Mouse (Mus musculus) limb, embryonic 14.5 days (tissue): ENCODE measurements around the gene Gpkow. TPM values are rescaled to one million over a fixed set of nuclear protein-coding genes. Genes with fewer than 3 reads are reported as not detected.

ENCODE experiments used
- ATAC-seq: fragments of 200-750 bp; cut with Nextera tagmentation; 2 replicates; pipeline ENCODE4 v1.8.0; 2017; ENCODE audit warnings: low read depth, moderate number of reproducible peaks, moderate TSS enrichment; ENCODE audit not compliant: low FRiP score
- DNase-seq: peaks from one replicate; pipeline ENCODE4 v3.0.0-alpha.2; 2015; ENCODE audit warnings: low spot score
- H3K27ac ChIP-seq: fragments of 300-500 bp; sonication (generic); replicated peaks from 2 replicates; pipeline ENCODE4 v1.5.1; 2014; ENCODE audit warnings: low read depth, mild to moderate bottlenecking, low read length, moderate library complexity, mixed read lengths
- H3K27me3 ChIP-seq: fragments of 300-500 bp; sonication (generic); 2 replicates; pipeline ENCODE4 v1.6.1; 2014; ENCODE audit warnings: low read length, mixed read lengths; ENCODE audit not compliant: control insufficient read depth, insufficient read depth
- H3K36me3 ChIP-seq: fragments of 300-500 bp; sonication (generic); 2 replicates; pipeline ENCODE4 v1.6.1; 2014; ENCODE audit warnings: mild to moderate bottlenecking, low read length, moderate library complexity, mixed read lengths; ENCODE audit not compliant: control insufficient read depth, insufficient read depth
- H3K4me1 ChIP-seq: fragments of 300-500 bp; sonication (generic); 2 replicates; pipeline ENCODE4 v1.6.1; 2014; ENCODE audit warnings: antibody characterized with exemption, low read length, mixed read lengths; ENCODE audit not compliant: control insufficient read depth, insufficient read depth
- H3K4me2 ChIP-seq: fragments of 300-500 bp; sonication (generic); replicated peaks from 2 replicates; pipeline ENCODE4 v1.6.1; 2014; ENCODE audit warnings: low read depth, mild to moderate bottlenecking, low read length, moderate library complexity; ENCODE audit not compliant: severe bottlenecking
- H3K4me3 ChIP-seq: fragments of 300-500 bp; sonication (generic); replicated peaks from 2 replicates; pipeline ENCODE4 v1.5.1; 2014; ENCODE audit warnings: low read length
- H3K9ac ChIP-seq: fragments of 300-500 bp; sonication (generic); 2 replicates; pipeline ENCODE4 v1.6.1; 2014; ENCODE audit warnings: mild to moderate bottlenecking, low read depth, low read length, moderate library complexity; ENCODE audit not compliant: severe bottlenecking
- H3K9me3 ChIP-seq: fragments of 300-500 bp; sonication (generic); 2 replicates; pipeline ENCODE4 v1.6.1; 2016; ENCODE audit warnings: low read length; ENCODE audit not compliant: control insufficient read depth
- POLR2A ChIP-seq: fragments of 200-500 bp; IDR thresholded peaks from 2 replicates; pipeline ENCODE4 v1.8.0; 2012; ENCODE audit warnings: inconsistent platforms, mild to moderate bottlenecking, moderate library complexity, borderline replicate concordance; ENCODE audit not compliant: insufficient read depth, insufficient read length; ENCODE audit errors: extremely low read depth
- WGBS: fragments of 180-500 bp; shearing (Covaris S2); extraction: QIAGEN DNeasy Blood & Tissue Kit; methylation state at CpG from one replicate; pipeline ENCODE4 v1.1.7; 2014; 5-methylcytosine and 5-hydroxymethylcytosine counted together
- polyA plus RNA-seq, 2 experiments: library from polyadenylated mRNA; depleted of rRNA in 1 of 2; stranded (reverse) in 1 of 2; unstranded in 1 of 2; fragments of >200 nt; fragmentation: Nextera tagmentation in 1 of 2; extraction: Ambion mirVana in 1 of 2; gene quantifications; 2 replicates each; pipeline versions ENCODE4 v1.2.1 to v1.2.3; 2012 to 2014

Gpkow gene
- polyA plus RNA-seq, 2 experiments: 28.9 to 37.8 TPM

DNA sequence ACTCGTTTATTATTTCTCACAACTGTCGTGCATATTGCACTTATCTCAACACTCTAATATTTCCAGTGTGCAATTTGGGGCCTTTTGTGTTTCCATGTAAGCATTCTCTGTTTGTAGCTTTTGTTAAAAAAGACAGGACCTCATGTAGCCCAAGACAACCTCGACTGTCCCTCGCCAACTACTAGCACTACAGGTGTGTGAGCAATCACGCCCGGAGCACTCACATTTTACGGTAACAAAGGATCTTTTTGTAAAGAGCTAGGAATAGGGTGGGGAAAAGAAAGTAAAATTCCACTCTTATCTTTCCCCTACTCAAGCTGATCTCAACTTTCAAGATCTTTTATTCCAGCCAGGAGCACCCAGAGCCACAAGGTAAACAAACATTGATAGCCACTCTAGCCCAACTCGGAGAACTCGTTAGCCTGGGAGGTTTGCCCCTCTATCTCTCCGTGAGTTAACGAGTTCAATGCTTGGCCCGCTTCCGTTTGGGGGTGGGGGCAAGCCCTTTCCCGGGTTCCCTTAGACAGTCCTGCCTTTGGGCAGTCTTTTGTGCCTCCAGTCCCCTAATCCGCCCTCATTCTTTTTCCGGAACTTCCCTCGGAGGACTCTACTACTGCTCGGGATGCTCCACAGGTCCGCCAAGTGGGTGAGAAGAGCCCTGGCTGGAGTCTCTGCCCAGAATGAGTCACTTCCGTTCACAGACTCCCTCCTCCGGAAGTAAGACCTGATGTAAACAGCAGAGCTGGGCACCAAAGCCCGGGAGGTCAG, 24.8 kb downstream of the Gpkow start, which contains the start of gene Gm45208:
Gene Gm45208 (plus strand): TSS at position 732 of the 768 bp plus-strand sequence.
- Histone ChIP-seq H3K9me3 (no peaks in the 10 kb centered on the region), H3K27ac (peak within 1 kb of the TSS; percentile 87), H3K27me3 (no peaks in the 10 kb centered on the region), H3K4me1 (0 out of 2 replicates have a peak, but pooled peaks cover 3% of the 10 kb centered on the region), H3K36me3 (0 out of 2 replicates have a peak, but pooled peaks cover 3% of the 10 kb centered on the region), H3K4me3 (peak within 1 kb of the TSS; percentile 50), H3K4me2 (peak within 1 kb of the TSS; percentile 66), H3K9ac (peak within 1 kb of the TSS; percentile 64)
- WGBS: 18% methylated on average over 22 of the region's 22 CpGs
- DNase-seq (peak; percentile 86), ATAC-seq (peak; percentile 90)
- no peak for TF ChIP-seq POLR2A

- WGBS: 17% methylated on average over 11 of the region's 11 CpGs
- H3K27me3 ChIP-seq: no peaks in the 10 kb centered on the region
- H3K9ac ChIP-seq: peak overlapping the region; percentile 64
- DNase-seq (no peak), ATAC-seq (no peak)
- no peak for TF ChIP-seq POLR2A
- H3K9me3 ChIP-seq: no peaks in the 10 kb centered on the region
- H3K4me3 ChIP-seq: peak overlapping the region; percentile 50
- H3K27ac ChIP-seq: peak overlapping the region; percentile 87; the same call in 1 of the 2 replicates
- 0 out of 2 replicates have a peak, but pooled peaks cover 3% of the 10 kb centered on the region for H3K4me1 ChIP-seq
- H3K4me2 ChIP-seq: peak overlapping the region; percentile 66
- H3K36me3 ChIP-seq: 0 out of 2 replicates have a peak, but pooled peaks cover 3% of the 10 kb centered on the region
These were observed 25.3 kb downstream of the Gpkow start for GRCm38 (mm10) chrX:7722282-7722611.

- 24% methylated on average over 4 of the region's 4 CpGs for WGBS
- H3K4me2 ChIP-seq: peak overlapping the region; percentile 66
- peak overlapping the region; percentile 64; the same call in 1 of the 2 replicates for H3K9ac ChIP-seq
These were observed 25.8 kb downstream of the Gpkow start for GRCm38 (mm10) chrX:7722691-7723090.

DNA sequence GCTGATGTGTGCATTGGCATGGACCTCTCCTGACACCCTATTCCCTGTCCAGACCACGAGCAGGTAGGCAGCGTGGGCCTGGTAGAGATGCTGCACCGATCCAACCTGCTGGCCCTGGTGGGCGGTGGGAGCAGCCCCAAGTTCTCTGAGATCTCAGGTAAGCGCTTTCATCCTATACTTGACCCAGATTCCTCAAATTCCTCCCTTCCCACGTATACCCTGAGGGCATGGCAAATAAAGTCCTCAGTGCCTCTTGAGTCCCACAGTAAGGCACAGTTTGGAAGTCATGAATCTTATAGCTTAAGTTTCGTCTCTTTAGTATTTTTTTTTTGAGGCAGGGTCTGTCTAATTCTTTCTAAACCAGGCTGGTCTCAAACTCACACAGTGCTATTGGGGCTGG, 27.2 kb downstream of the Gpkow start:
- 0 out of 2 replicates have a peak, but pooled peaks cover 3% of the 10 kb centered on the region for H3K4me1 ChIP-seq
- no peak overlapping the region for H3K9ac ChIP-seq
- ATAC-seq (no peak), DNase-seq (no peak)
- no peak overlapping the region for H3K4me3 ChIP-seq
- no peaks in the 10 kb centered on the region for H3K9me3 ChIP-seq
- H3K36me3 ChIP-seq: 0 out of 2 replicates have a peak, but pooled peaks cover 3% of the 10 kb centered on the region
- WGBS: 73% methylated on average over 7 of the region's 7 CpGs
- H3K27me3 ChIP-seq: no peaks in the 10 kb centered on the region
- TF ChIP-seq POLR2A: no peak
- no peak overlapping the region for H3K27ac ChIP-seq
- H3K4me2 ChIP-seq: no peak overlapping the region

More at GRCm38 (mm10) chrX:7722691-7723090, 25.8 kb downstream of the Gpkow start:
- Histone ChIP-seq H3K4me1 (0 out of 2 replicates have a peak, but pooled peaks cover 3% of the 10 kb centered on the region), H3K4me3 (peak overlapping the region; percentile 50), H3K9me3 (no peaks in the 10 kb centered on the region), H3K27me3 (no peaks in the 10 kb centered on the region), H3K27ac (no peak overlapping the region), H3K36me3 (0 out of 2 replicates have a peak, but pooled peaks cover 3% of the 10 kb centered on the region)
- no peak for DNase-seq
- TF ChIP-seq POLR2A: no peak
- ATAC-seq: no peak

GRCm38 (mm10) chrX:7725841-7726240, 28.9 kb downstream of the Gpkow start:
- 0 out of 2 replicates have a peak, but pooled peaks cover 3% of the 10 kb centered on the region for H3K36me3 ChIP-seq
- no peaks in the 10 kb centered on the region for H3K9me3 ChIP-seq
- no peak overlapping the region for H3K4me3 ChIP-seq
- H3K27ac ChIP-seq: no peak overlapping the region
- 0 out of 2 replicates have a peak, but pooled peaks cover 3% of the 10 kb centered on the region for H3K4me1 ChIP-seq
- WGBS: 84% methylated on average over 12 of the region's 12 CpGs
- no peak overlapping the region for H3K4me2 ChIP-seq
- no peak overlapping the region for H3K9ac ChIP-seq
- DNase-seq (no peak), ATAC-seq (no peak)
- TF ChIP-seq POLR2A: no peak
- H3K27me3 ChIP-seq: no peaks in the 10 kb centered on the region
